Mouse (Mus musculus) adipocyte (in vitro differentiated cells): Measurements from ENCODE around the gene Gm3250.
"Not testable (repeated sequence)": the region's sequence is repeated elsewhere in the genome, so short reads cannot be mapped to it uniquely, and the experiment has no call there.

Experiments used
- DNase-seq: peaks from one replicate; pipeline ENCODE4 v3.0.0-alpha.2; 2016; ENCODE audit warnings: low spot score

Gm3250 gene

GRCm38 (mm10) chr10:77750686-77751085 is 31.7 kb downstream of the Gm3250 start:
- not testable (repeated sequence) for DNase-seq

GRCm38 (mm10) chr10:77741924-77742688 is 40.2 kb downstream of the Gm3250 start, which contains the start of gene Gm18596:
TSS of gene Gm18596 (minus strand) at chr10:77742638.
- not testable (repeated sequence) for DNase-seq

- DNase-seq = no peak
These were observed 43.4 kb downstream of the Gm3250 start for GRCm38 (mm10) chr10:77738929-77739328.

GRCm38 (mm10) chr10:77735928-77736327 is 46.4 kb downstream of the Gm3250 start:
- no peak for DNase-seq
